Mouse (Mus musculus): ENCODE data around the gene Prkcsh. TPM values are rescaled to one million over a fixed set of nuclear protein-coding genes. Genes with fewer than 3 reads are reported as not detected.

Prkcsh gene
- polyA plus RNA-seq, 1 experiment from 2014 or later, result 52.5 TPM

- H3K9ac ChIP-seq (ENCODE audit: low read depth, low read length), result no peak overlapping the region
- H3K4me1 ChIP-seq (ENCODE audit: control insufficient read depth, low read depth, low read length), result peaks cover 10% of the 10 kb centered on the region
- H3K36me3 ChIP-seq (ENCODE audit: control insufficient read depth, insufficient read depth), result peaks cover 15% of the 10 kb centered on the region
- H3K27me3 ChIP-seq (ENCODE audit: control insufficient read depth, insufficient read depth, low read depth, low read length), result peaks cover 16% of the 10 kb centered on the region
- H3K4me2 ChIP-seq (ENCODE audit: low read depth, low read length), result no peak overlapping the region
- no peak overlapping the region for H3K4me3 ChIP-seq (ENCODE audit: low read depth, low read length)
- WGBS (ENCODE audit: insufficient replicate concordance), result 84% methylated on average over 9 of the region's 9 CpGs
- H3K27ac ChIP-seq (ENCODE audit: low read length), result no peak overlapping the region
- no peaks in the 10 kb centered on the region for H3K9me3 ChIP-seq (replicated peaks; ENCODE audit: control insufficient read depth, low read length)
- no peak for ATAC-seq (ENCODE audit: low read depth)
Observed at GRCm38 (mm10) chr9:22058011-22058424, 55.4 kb downstream of the Prkcsh start.

- no peak overlapping the region for H3K4me3 ChIP-seq (ENCODE audit: low read depth, low read length)
- ATAC-seq (ENCODE audit: low read depth), result no peak
- no peaks in the 10 kb centered on the region for H3K9me3 ChIP-seq (replicated peaks; ENCODE audit: control insufficient read depth, low read length)
- H3K9ac ChIP-seq (ENCODE audit: low read depth, low read length), result no peak overlapping the region
- 66% methylated on average over 2 of the region's 2 CpGs for WGBS (ENCODE audit: insufficient replicate concordance)
- H3K27ac ChIP-seq (ENCODE audit: low read length), result no peak overlapping the region
- H3K4me2 ChIP-seq (ENCODE audit: low read depth, low read length), result no peak overlapping the region
- no peaks in the 10 kb centered on the region for H3K27me3 ChIP-seq (ENCODE audit: control insufficient read depth, insufficient read depth, low read depth, low read length)
- H3K36me3 ChIP-seq (ENCODE audit: control insufficient read depth, insufficient read depth), result peaks cover 20% of the 10 kb centered on the region
- peaks cover 4% of the 10 kb centered on the region for H3K4me1 ChIP-seq (ENCODE audit: control insufficient read depth, low read depth, low read length)
Observed at GRCm38 (mm10) chr9:22061339-22061738, 58.7 kb downstream of the Prkcsh start.

Other genes with a start within 250 kb of the Prkcsh start
- 68.0 and 75.7 TPM in 2 replicates for gene Spc24, start 242.5 kb upstream of the Prkcsh start, polyA plus RNA-seq (2015; fragmentation: Nextera tagmentation; extraction: Ambion mirVana)
- gene Kank2, start 204.1 kb upstream of the Prkcsh start, polyA plus RNA-seq (2015; fragmentation: Nextera tagmentation; extraction: Ambion mirVana), result 3.8 and 5.0 TPM in 2 replicates
- 51.1 and 55.7 TPM in 2 replicates for gene Angptl8, start 167.3 kb upstream of the Prkcsh start, polyA plus RNA-seq (2015; fragmentation: Nextera tagmentation; extraction: Ambion mirVana)
- 5.0 and 5.3 TPM in 2 replicates for gene Dock6, start 150.2 kb upstream of the Prkcsh start, polyA plus RNA-seq (2015; fragmentation: Nextera tagmentation; extraction: Ambion mirVana)
- 12.9 and 13.9 TPM in 2 replicates for gene Rab3d, start 84.6 kb upstream of the Prkcsh start, polyA plus RNA-seq (2015; fragmentation: Nextera tagmentation; extraction: Ambion mirVana)
- 1.3 and 1.6 TPM in 2 replicates for gene Ccdc159, start 75.3 kb upstream of the Prkcsh start, polyA plus RNA-seq (2015; fragmentation: Nextera tagmentation; extraction: Ambion mirVana)
- 172 and 194 TPM in 2 replicates for gene Tmem205, start 75.2 kb upstream of the Prkcsh start, polyA plus RNA-seq (2015; fragmentation: Nextera tagmentation; extraction: Ambion mirVana)
- 0.96 and 1.4 TPM in 2 replicates for gene Plppr2, start 65.8 kb upstream of the Prkcsh start, polyA plus RNA-seq (2015; fragmentation: Nextera tagmentation; extraction: Ambion mirVana)
- gene Swsap1, start 47.1 kb upstream of the Prkcsh start, polyA plus RNA-seq (2015; fragmentation: Nextera tagmentation; extraction: Ambion mirVana), result 2.1 and 2.3 TPM in 2 replicates
- 115 and 116 TPM in 2 replicates for gene Epor, start 39.3 kb upstream of the Prkcsh start, polyA plus RNA-seq (2015; fragmentation: Nextera tagmentation; extraction: Ambion mirVana)
- 0.14 and 0.32 TPM in 2 replicates for gene Rgl3, start 13.4 kb upstream of the Prkcsh start, polyA plus RNA-seq (2015; fragmentation: Nextera tagmentation; extraction: Ambion mirVana)
- gene Ccdc151, start 172 bp upstream of the Prkcsh start, polyA plus RNA-seq (2015; fragmentation: Nextera tagmentation; extraction: Ambion mirVana), result 0.05 TPM in 1 of 2 replicates, not detected in the other
- 0.04 TPM in 1 of 2 replicates, not detected in the other for gene Elavl3, start 49.2 kb downstream of the Prkcsh start, polyA plus RNA-seq (2015; fragmentation: Nextera tagmentation; extraction: Ambion mirVana)
- gene Gm49318, start 68.5 kb downstream of the Prkcsh start, polyA plus RNA-seq (2015; fragmentation: Nextera tagmentation; extraction: Ambion mirVana), result not detected in 2 replicates
- gene Zfp653, start 68.6 kb downstream of the Prkcsh start, polyA plus RNA-seq (2015; fragmentation: Nextera tagmentation; extraction: Ambion mirVana), result 5.7 and 6.2 TPM in 2 replicates
- gene Ecsit, start 82.6 kb downstream of the Prkcsh start, polyA plus RNA-seq (2015; fragmentation: Nextera tagmentation; extraction: Ambion mirVana), result 21.1 and 22.2 TPM in 2 replicates
- gene Cnn1, start 96.4 kb downstream of the Prkcsh start, polyA plus RNA-seq (2015; fragmentation: Nextera tagmentation; extraction: Ambion mirVana), result 0.22 and 1.8 TPM in 2 replicates
- 77.8 and 78.7 TPM in 2 replicates for gene Elof1, start 114.4 kb downstream of the Prkcsh start, polyA plus RNA-seq (2015; fragmentation: Nextera tagmentation; extraction: Ambion mirVana)
- 228 and 240 TPM in 2 replicates for gene Acp5, start 132.9 kb downstream of the Prkcsh start, polyA plus RNA-seq (2015; fragmentation: Nextera tagmentation; extraction: Ambion mirVana)
- gene Pigyl, start 154.0 kb downstream of the Prkcsh start, polyA plus RNA-seq (2015; fragmentation: Nextera tagmentation; extraction: Ambion mirVana), result 28.9 and 34.6 TPM in 2 replicates
- gene Zfp872, start 185.3 kb downstream of the Prkcsh start, polyA plus RNA-seq (2015; fragmentation: Nextera tagmentation; extraction: Ambion mirVana), result 0.09 TPM in 1 of 2 replicates, not detected in the other
- 6.7 and 7.4 TPM in 2 replicates for gene Zfp809, start 222.9 kb downstream of the Prkcsh start, polyA plus RNA-seq (2015; fragmentation: Nextera tagmentation; extraction: Ambion mirVana)

Measured in liver, embryonic 16.5 days (tissue).